Mouse (Mus musculus): ENCODE measurements around the gene Gm7029. TPM values are rescaled to one million over a fixed set of nuclear protein-coding genes. Genes with fewer than 3 reads are reported as not detected.

The Gm7029 gene
- polyA plus RNA-seq, 1 experiment from 2014 or later, result not detected

DNA sequence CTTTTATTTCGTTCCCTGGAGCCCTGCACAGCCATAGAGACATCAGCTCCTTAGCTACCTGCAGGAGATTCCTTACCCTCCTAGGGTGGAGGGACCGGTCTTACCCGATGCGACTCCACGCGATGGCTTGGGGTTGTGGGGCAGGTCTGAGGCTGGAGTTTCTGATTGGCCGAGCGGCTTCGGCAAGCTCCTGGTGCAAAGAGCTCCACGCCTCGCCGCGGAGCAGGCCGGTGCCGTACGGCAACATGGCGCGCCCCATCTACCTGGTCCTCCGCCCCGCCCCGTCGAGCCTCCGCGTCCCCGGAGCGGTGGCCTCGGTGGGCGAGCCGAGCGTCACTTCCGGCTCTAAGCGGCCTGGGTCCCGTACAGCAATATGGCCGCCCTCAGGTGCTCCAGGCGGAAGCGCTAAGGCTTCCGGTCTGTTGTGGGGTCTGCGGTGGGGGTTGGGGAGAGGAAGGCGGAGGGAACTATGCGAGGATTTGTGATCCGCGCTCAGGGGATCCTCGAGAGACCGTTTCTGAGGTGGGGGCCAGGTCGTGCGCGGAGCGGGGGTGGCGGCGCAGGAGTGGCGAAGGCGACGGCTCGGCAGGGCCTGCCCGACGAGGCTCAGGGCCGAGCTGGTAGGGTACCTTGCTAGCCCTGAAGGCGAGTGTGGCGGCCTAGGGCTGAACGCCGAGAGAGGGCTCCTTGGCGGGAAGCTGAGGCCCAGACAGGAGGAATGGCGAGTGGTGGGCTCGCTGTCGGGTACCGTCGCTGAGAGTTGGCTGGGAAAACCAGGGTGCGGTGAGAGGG is 35.6 kb downstream of the Gm7029 start, which contains the start of gene Daxx:
Gene Daxx (plus strand): TSS at position 338 of the 792 bp plus-strand sequence.
- Histone ChIP-seq H3K27me3 (replicated peaks) (no peaks in the 10 kb centered on the region), H3K4me3 (peak within 1 kb of the TSS; percentile 84), H3K4me1 (peaks cover 22% of the 10 kb centered on the region), H3K36me3 (peaks cover 37% of the 10 kb centered on the region), H3K27ac (peak within 1 kb of the TSS; percentile 59), H3K9me3 (no peaks in the 10 kb centered on the region), H3K9ac (peak within 1 kb of the TSS; percentile 88), H3K4me2 (replicated peaks) (peak within 1 kb of the TSS; percentile 96)
- under 1% methylated on average over 68 of the region's 68 CpGs for WGBS
- ATAC-seq (ENCODE audit: low FRiP score, low read depth), result peak; percentile 96

DNA sequence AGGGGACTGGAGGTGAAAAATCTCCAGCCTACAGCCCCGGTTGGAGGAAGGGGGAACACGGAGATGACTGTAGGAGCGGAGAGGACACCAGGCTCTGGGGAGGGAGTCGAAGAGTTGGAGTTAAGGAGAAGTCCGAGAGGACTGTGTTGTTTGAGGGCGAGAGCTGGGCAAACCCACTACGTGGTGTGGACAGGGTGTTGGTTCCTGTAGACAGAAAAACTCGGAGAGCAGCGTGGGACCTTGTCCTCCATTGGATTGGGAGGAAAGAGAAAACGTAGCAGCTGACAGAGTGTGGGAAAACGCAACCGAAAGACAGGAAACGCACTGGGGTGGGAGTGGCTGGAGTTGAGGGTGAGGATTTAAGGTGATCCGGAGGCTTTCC is 36.2 kb downstream of the Gm7029 start:
- H3K9ac ChIP-seq, result peak overlapping the region; percentile 88
- H3K27me3 ChIP-seq (replicated peaks), result no peaks in the 10 kb centered on the region
- peaks cover 26% of the 10 kb centered on the region for H3K4me1 ChIP-seq
- peak overlapping the region; percentile 59; the same call in 1 of the 2 replicates for H3K27ac ChIP-seq
- peak overlapping the region; percentile 96 for H3K4me2 ChIP-seq (replicated peaks)
- ATAC-seq (ENCODE audit: low FRiP score, low read depth), result peak; percentile 7; the same call in 1 of the 2 replicates
- H3K36me3 ChIP-seq, result peaks cover 42% of the 10 kb centered on the region
- WGBS, result under 1% methylated on average over 14 of the region's 14 CpGs
- H3K4me3 ChIP-seq, result peak overlapping the region; percentile 84
- H3K9me3 ChIP-seq, result no peaks in the 10 kb centered on the region

DNA sequence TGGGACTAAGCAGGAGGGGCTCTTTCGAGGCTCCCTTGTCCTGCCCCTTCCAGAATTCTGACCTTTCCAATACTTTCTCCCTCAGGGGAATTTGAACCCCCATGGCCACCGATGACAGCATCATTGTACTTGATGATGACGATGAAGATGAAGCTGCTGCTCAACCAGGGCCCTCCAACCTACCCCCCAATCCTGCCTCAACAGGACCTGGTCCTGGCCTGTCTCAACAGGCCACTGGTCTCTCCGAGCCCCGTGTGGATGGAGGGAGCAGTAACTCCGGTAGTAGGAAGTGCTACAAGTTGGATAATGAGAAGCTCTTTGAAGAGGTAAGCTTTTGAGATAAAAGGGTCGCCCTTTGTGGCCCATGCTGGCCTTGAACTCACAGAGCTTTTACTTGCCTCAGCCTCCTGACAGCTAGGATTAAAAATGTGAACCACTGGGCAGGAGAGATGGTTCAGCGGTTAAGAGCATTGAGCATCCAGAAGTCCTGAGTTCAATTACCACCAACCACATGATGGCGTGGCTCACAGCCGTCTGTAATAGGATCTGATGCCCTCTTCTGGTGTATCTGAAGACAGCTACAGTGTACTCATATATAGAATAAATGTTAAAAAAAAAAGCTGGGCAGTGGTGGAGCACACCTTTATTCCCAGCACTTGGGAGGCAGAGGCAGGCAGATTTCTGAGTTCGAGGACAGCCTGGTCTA is 36.9 kb downstream of the Gm7029 start:
- no peak for ATAC-seq (ENCODE audit: low FRiP score, low read depth)
- 59% methylated on average over 11 of the region's 11 CpGs for WGBS
- Histone ChIP-seq H3K9ac (peak overlapping the region; percentile 88), H3K36me3 (peaks cover 45% of the 10 kb centered on the region), H3K9me3 (no peaks in the 10 kb centered on the region), H3K4me3 (peak overlapping the region; percentile 84), H3K27me3 (replicated peaks) (no peaks in the 10 kb centered on the region), H3K4me2 (replicated peaks) (peak overlapping the region; percentile 96), H3K4me1 (peaks cover 31% of the 10 kb centered on the region), H3K27ac (no peak overlapping the region)

DNA sequence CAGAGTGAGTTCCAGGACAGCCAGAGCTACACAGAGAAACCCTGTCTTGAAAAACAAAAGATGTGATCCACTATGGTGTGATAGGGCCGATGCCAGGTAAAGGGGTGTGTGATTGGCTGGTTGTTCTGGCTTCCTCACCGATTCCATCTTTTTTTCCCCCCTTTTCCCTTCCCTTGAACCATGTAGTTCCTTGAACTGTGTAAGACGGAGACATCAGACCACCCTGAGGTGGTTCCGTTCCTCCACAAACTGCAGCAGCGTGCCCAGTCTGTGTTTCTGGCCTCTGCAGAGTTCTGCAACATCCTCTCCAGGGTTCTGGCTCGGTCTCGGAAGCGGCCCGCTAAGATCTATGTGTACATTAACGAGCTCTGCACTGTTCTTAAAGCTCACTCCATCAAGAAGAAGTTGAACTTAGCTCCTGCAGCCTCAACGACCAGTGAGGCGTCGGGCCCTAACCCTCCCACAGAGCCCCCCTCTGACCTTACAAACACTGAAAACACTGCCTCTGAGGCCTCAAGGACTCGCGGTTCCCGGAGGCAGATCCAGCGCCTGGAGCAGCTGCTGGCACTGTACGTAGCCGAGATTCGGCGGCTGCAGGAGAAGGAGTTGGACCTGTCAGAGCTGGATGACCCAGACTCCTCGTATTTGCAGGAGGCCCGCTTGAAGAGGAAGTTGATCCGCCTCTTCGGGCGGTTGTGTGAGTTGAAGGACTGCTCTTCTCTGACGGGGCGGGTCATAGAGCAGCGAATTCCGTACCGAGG is 37.6 kb downstream of the Gm7029 start:
- no peak for ATAC-seq (ENCODE audit: low FRiP score, low read depth)
- WGBS, result 92% methylated on average over 31 of the region's 31 CpGs
- Histone ChIP-seq H3K36me3 (peaks cover 45% of the 10 kb centered on the region), H3K4me1 (peaks cover 31% of the 10 kb centered on the region), H3K27ac (no peak overlapping the region), H3K9ac (no peak overlapping the region), H3K4me3 (no peak overlapping the region), H3K4me2 (replicated peaks) (no peak overlapping the region), H3K9me3 (no peaks in the 10 kb centered on the region), H3K27me3 (replicated peaks) (no peaks in the 10 kb centered on the region)

DNA sequence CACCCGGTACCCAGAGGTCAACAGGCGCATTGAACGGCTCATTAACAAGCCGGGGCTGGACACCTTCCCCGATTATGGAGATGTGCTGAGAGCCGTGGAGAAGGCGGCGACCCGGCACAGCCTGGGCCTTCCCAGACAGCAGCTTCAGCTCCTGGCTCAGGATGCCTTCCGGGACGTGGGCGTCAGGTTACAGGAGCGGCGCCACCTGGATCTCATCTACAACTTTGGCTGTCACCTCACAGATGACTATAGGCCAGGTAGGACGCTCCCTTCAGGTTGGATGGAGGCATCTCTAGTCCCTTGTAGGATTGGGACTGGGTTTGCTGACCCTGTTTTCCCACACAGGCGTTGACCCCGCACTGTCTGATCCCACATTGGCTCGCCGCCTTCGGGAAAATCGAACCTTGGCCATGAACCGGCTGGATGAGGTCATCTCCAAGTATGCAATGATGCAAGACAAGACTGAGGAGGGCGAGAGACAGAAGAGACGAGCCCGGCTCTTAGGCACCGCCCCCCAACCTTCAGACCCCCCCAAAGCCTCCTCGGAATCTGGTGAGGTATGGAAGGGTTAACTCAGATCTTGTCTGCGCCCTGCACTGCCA is 38.3 kb downstream of the Gm7029 start:
- Histone ChIP-seq H3K9ac (no peak overlapping the region), H3K27ac (no peak overlapping the region), H3K4me1 (peaks cover 34% of the 10 kb centered on the region)

DNA sequence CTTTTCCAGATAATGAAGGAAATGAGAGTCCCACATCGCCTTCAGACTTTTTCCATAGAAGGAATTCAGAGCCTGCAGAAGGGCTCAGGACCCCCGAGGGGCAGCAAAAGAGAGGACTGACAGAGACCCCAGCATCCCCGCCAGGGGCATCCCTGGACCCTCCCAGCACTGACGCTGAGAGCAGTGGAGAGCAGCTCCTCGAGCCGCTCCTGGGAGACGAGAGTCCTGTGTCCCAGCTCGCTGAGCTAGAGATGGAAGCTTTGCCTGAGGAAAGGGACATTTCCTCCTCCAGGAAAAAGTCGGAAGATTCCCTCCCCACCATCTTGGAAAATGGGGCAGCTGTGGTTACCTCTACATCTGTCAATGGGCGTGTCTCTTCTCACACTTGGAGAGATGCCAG is 39.6 kb downstream of the Gm7029 start:
- Histone ChIP-seq H3K4me2 (replicated peaks) (no peak overlapping the region), H3K9me3 (no peaks in the 10 kb centered on the region), H3K36me3 (peaks cover 50% of the 10 kb centered on the region), H3K27ac (no peak overlapping the region), H3K27me3 (replicated peaks) (no peaks in the 10 kb centered on the region), H3K4me3 (no peak overlapping the region), H3K9ac (no peak overlapping the region), H3K4me1 (peaks cover 33% of the 10 kb centered on the region)
- 91% methylated on average over 10 of the region's 10 CpGs for WGBS
- no peak for ATAC-seq (ENCODE audit: low FRiP score, low read depth)

More for the DNA sequence above, 38.3 kb downstream of the Gm7029 start:
- Histone ChIP-seq H3K27me3 (replicated peaks) (no peaks in the 10 kb centered on the region), H3K9me3 (no peaks in the 10 kb centered on the region), H3K36me3 (peaks cover 45% of the 10 kb centered on the region), H3K4me3 (no peak overlapping the region), H3K4me2 (replicated peaks) (no peak overlapping the region)
- ATAC-seq (ENCODE audit: low FRiP score, low read depth), result no peak
- 92% methylated on average over 28 of the region's 28 CpGs for WGBS

DNA sequence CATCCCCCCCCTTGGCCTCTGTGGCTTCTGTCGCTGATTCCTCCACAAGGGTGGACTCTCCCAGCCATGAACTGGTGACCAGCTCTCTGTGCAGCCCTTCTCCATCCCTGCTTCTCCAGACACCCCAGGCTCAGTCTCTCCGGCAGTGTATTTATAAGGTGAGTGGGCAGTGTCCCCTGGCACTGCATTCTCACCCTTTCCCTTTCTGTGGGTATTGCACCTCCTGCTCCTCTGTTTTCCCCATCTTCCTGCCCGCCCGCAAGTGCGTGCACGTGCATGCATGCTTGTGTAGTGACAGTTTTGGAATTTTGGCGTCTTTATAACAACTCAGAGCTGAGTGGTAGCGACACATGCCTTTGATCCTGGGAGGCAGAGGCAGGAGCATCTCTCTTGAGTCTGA is 40.3 kb downstream of the Gm7029 start:
- H3K36me3 ChIP-seq, result peaks cover 50% of the 10 kb centered on the region
- no peak overlapping the region for H3K9ac ChIP-seq
- H3K27me3 ChIP-seq (replicated peaks), result no peaks in the 10 kb centered on the region
- no peaks in the 10 kb centered on the region for H3K9me3 ChIP-seq
- H3K4me1 ChIP-seq, result peaks cover 35% of the 10 kb centered on the region
- no peak overlapping the region for H3K4me2 ChIP-seq (replicated peaks)
- no peak overlapping the region for H3K4me3 ChIP-seq
- 97% methylated on average over 8 of the region's 8 CpGs for WGBS
- H3K27ac ChIP-seq, result no peak overlapping the region
- no peak for ATAC-seq (ENCODE audit: low FRiP score, low read depth)

DNA sequence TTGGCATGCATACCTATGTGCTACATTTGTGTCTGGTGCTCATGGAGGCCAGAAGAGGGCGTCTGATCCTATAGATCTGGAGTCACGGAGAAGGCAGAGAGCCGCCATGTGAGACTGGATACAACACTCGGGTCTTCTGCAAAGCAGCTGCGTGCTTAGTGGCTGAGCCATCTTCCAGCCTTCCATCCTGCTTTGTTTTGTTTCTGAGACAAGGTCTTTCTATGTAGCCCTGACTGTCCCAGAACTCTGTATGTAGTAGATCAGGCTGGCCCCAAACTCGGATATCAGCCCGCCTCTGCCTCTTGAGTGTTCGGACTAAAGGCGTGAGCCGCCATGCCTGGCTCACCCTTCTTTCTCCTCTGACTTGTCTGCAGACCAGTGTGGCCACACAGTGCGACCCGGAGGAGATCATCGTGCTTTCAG is 41.3 kb downstream of the Gm7029 start:
- no peak overlapping the region for H3K27ac ChIP-seq
- peaks cover 42% of the 10 kb centered on the region for H3K4me1 ChIP-seq
- H3K9ac ChIP-seq, result no peak overlapping the region
- peaks cover 50% of the 10 kb centered on the region for H3K36me3 ChIP-seq
- H3K9me3 ChIP-seq, result no peaks in the 10 kb centered on the region
- WGBS, result 70% methylated on average over 13 of the region's 13 CpGs
- ATAC-seq (ENCODE audit: low FRiP score, low read depth), result no peak
- H3K27me3 ChIP-seq (replicated peaks), result no peaks in the 10 kb centered on the region
- no peak overlapping the region for H3K4me3 ChIP-seq
- H3K4me2 ChIP-seq (replicated peaks), result peak overlapping the region; percentile 67

DNA sequence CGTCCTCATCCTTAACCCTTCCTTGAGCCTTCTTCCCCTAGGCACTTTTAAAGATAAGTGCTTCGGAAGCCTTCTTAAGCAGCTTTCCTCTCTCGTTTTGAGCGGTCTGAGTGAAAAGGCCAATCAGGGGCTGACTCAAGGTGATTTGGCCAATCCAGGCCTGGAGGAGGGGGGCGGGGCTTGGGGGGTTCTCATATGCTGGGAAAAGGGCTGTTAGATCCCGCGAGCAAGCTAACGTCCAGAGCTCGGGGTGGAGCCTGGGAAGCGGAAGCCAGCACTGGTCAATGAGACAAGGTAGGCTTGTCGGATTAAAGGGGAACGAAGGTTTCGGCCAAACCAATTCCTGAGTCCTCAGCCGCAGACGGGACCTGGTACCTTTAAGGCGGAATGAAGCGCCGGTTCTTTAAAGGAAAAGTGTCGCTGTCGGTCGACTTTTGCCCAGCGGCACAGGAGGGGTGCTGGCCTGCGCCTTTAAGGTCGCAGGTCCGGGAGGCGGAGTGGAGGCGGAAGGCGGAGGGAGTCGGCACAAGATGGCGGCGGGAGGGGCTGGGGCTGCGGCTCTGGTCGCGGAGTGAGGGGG is 42.1 kb downstream of the Gm7029 start, which contains the start of the genes Tapbp and Zbtb22:
Gene Tapbp (plus strand): TSS at position 229 of the 580 bp plus-strand sequence.
Gene Zbtb22 (plus strand): TSS at position 234 of the 580 bp plus-strand sequence.
- peak; percentile 90 for ATAC-seq (ENCODE audit: low FRiP score, low read depth)
- Histone ChIP-seq H3K9ac (peak within 1 kb of the TSS; percentile 62), H3K27me3 (replicated peaks) (no peaks in the 10 kb centered on the region), H3K27ac (peak within 1 kb of the TSS; percentile 53; the same call in 1 of the 2 replicates), H3K4me1 (peaks cover 38% of the 10 kb centered on the region), H3K4me3 (peak within 1 kb of the TSS; percentile 59), H3K36me3 (peaks cover 46% of the 10 kb centered on the region), H3K4me2 (replicated peaks) (peak within 1 kb of the TSS; percentile 67), H3K9me3 (no peaks in the 10 kb centered on the region)
- under 1% methylated on average over 34 of the region's 34 CpGs for WGBS

DNA sequence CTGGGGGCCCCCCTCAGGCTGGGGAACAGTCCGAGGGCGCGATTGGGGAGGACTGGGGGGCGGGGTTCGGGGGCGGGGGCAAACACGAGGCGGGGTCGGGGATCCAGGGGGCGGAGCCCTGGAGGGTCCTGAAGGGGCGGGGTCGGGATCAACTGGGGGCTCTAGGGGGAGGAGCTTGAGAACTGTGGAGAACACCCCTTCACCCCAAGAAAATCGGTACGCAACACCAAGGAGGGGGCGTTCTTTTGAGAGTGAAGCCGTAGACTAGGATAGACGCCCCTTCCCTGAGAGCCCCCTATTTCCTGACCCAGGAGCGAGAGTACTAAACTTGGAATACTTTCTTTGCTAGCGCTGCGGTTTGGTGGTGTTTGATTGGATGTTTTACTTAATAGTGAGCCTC is 42.7 kb downstream of the Gm7029 start:
- Histone ChIP-seq H3K4me3 (peak overlapping the region; percentile 59), H3K9me3 (no peaks in the 10 kb centered on the region), H3K36me3 (peaks cover 41% of the 10 kb centered on the region), H3K4me2 (replicated peaks) (peak overlapping the region; percentile 67), H3K27me3 (replicated peaks) (no peaks in the 10 kb centered on the region), H3K9ac (peak overlapping the region; percentile 62), H3K27ac (peak overlapping the region; percentile 53; the same call in 1 of the 2 replicates), H3K4me1 (peaks cover 38% of the 10 kb centered on the region)
- peak; percentile 18 for ATAC-seq (ENCODE audit: low FRiP score, low read depth)
- whole genome bisulfite sequencing, result 4% methylated on average over 20 of the region's 20 CpGs

All from neural tube, embryonic 12.5 days (tissue).